Mouse (Mus musculus): Measurements from ENCODE around the gene Arfgef2. TPM values are rescaled to one million over a fixed set of nuclear protein-coding genes. Genes with fewer than 3 reads are reported as not detected.

Arfgef2 gene
- total RNA-seq, 2 experiments from 2014 or later: 45.7 to 49.8 TPM

Other genes with a start within 250 kb of the Arfgef2 start
- gene Prex1, start 91.8 kb upstream of the Arfgef2 start, total RNA-seq (2021): 100 to 1,000 TPM; 119 to 132 TPM
- 1 to 10 TPM; 5.7 to 9.3 TPM for gene Trp53rkb, start 13.1 kb upstream of the Arfgef2 start, total RNA-seq (2021)
- gene Cse1l, start 100.5 kb downstream of the Arfgef2 start, total RNA-seq (2021): 10 to 100 TPM; 61.6 to 63.4 TPM
- gene Stau1, start 190.7 kb downstream of the Arfgef2 start, total RNA-seq (2021): 10 to 100 TPM; 63.1 to 68.6 TPM
- gene Ddx27, start 209.6 kb downstream of the Arfgef2 start, total RNA-seq (2021): 10 to 100 TPM; 29.0 to 31.3 TPM

All from left cerebral cortex, postnatal 14 days (tissue).